Mouse (Mus musculus): ENCODE results near the gene Psmd10. TPM values are rescaled to one million over a fixed set of nuclear protein-coding genes. Genes with fewer than 3 reads are reported as not detected.

Psmd10 gene
- polyA plus RNA-seq, 1 experiment from 2014 or later, result 41.1 TPM

GRCm38 (mm10) chrX:140936271-140936670, 20.3 kb downstream of the Psmd10 start:
- no peak for ATAC-seq (ENCODE audit: low FRiP score)
- Histone ChIP-seq H3K4me2 (no peak overlapping the region), H3K27me3 (peaks cover 42% of the 10 kb centered on the region), H3K4me3 (replicated peaks) (no peak overlapping the region), H3K9ac (no peak overlapping the region), H3K36me3 (replicated peaks) (no peaks in the 10 kb centered on the region), H3K27ac (no peak overlapping the region), H3K4me1 (no peaks in the 10 kb centered on the region), H3K9me3 (no peaks in the 10 kb centered on the region)
- WGBS, result 81% methylated on average over 5 of the region's 5 CpGs

- no peak overlapping the region for H3K4me3 ChIP-seq (replicated peaks)
- 79% methylated on average over 3 of the region's 3 CpGs for WGBS
- peaks cover 46% of the 10 kb centered on the region for H3K27me3 ChIP-seq
Observed at GRCm38 (mm10) chrX:140933263-140933662, 23.3 kb downstream of the Psmd10 start.

GRCm38 (mm10) chrX:140932066-140932465, 24.5 kb downstream of the Psmd10 start:
- H3K27ac ChIP-seq, result no peak overlapping the region
- peaks cover 45% of the 10 kb centered on the region for H3K27me3 ChIP-seq
- H3K36me3 ChIP-seq (replicated peaks), result no peaks in the 10 kb centered on the region
- no peaks in the 10 kb centered on the region for H3K4me1 ChIP-seq
- no peak overlapping the region for H3K4me2 ChIP-seq
- ATAC-seq (ENCODE audit: low FRiP score), result no peak
- 77% methylated on average over 3 of the region's 3 CpGs for WGBS
- no peaks in the 10 kb centered on the region for H3K9me3 ChIP-seq
- H3K4me3 ChIP-seq (replicated peaks), result no peak overlapping the region
- no peak overlapping the region for H3K9ac ChIP-seq

More at GRCm38 (mm10) chrX:140933263-140933662, 23.3 kb downstream of the Psmd10 start:
- Histone ChIP-seq H3K9ac (no peak overlapping the region), H3K9me3 (no peaks in the 10 kb centered on the region), H3K4me2 (no peak overlapping the region), H3K27ac (no peak overlapping the region), H3K36me3 (replicated peaks) (no peaks in the 10 kb centered on the region), H3K4me1 (no peaks in the 10 kb centered on the region)
- ATAC-seq (ENCODE audit: low FRiP score), result no peak

- H3K9me3 ChIP-seq, result no peaks in the 10 kb centered on the region
- no peaks in the 10 kb centered on the region for H3K36me3 ChIP-seq (replicated peaks)
- H3K27me3 ChIP-seq, result peaks cover 55% of the 10 kb centered on the region
- no peak overlapping the region for H3K27ac ChIP-seq
- ATAC-seq (ENCODE audit: low FRiP score), result no peak
- WGBS, result 87% methylated on average over 6 of the region's 6 CpGs
- no peaks in the 10 kb centered on the region for H3K4me1 ChIP-seq
- H3K9ac ChIP-seq, result no peak overlapping the region
- no peak overlapping the region for H3K4me3 ChIP-seq (replicated peaks)
- no peak overlapping the region for H3K4me2 ChIP-seq
Observed at GRCm38 (mm10) chrX:140921321-140921720, 35.2 kb downstream of the Psmd10 start.

- H3K9me3 ChIP-seq, result no peaks in the 10 kb centered on the region
- H3K9ac ChIP-seq, result no peak within 1 kb of the TSS
- no peak within 1 kb of the TSS for H3K4me2 ChIP-seq
- no peak within 1 kb of the TSS for H3K4me3 ChIP-seq (replicated peaks)
- H3K4me1 ChIP-seq, result no peaks in the 10 kb centered on the region
- no peak for ATAC-seq (ENCODE audit: low FRiP score)
- no peak within 1 kb of the TSS for H3K27ac ChIP-seq
- H3K36me3 ChIP-seq (replicated peaks), result no peaks in the 10 kb centered on the region
- 78% methylated on average over 7 of the region's 7 CpGs for WGBS
- peaks cover 8% of the 10 kb centered on the region for H3K27me3 ChIP-seq
Observed at GRCm38 (mm10) chrX:140907360-140907759, 49.2 kb downstream of the Psmd10 start, which contains the start of gene Vsig1. Gene Vsig1 (plus strand): TSS chrX:140907608.

GRCm38 (mm10) chrX:140903487-140903886, 53.0 kb downstream of the Psmd10 start:
- no peak overlapping the region for H3K4me3 ChIP-seq (replicated peaks)
- no peaks in the 10 kb centered on the region for H3K9me3 ChIP-seq
- H3K27ac ChIP-seq, result no peak overlapping the region
- H3K4me1 ChIP-seq, result no peaks in the 10 kb centered on the region
- no peak overlapping the region for H3K4me2 ChIP-seq
- 84% methylated on average over 3 of the region's 3 CpGs for WGBS
- H3K9ac ChIP-seq, result no peak overlapping the region
- peaks cover 8% of the 10 kb centered on the region for H3K27me3 ChIP-seq
- H3K36me3 ChIP-seq (replicated peaks), result no peaks in the 10 kb centered on the region
- no peak for ATAC-seq (ENCODE audit: low FRiP score)

Other genes with a start within 250 kb of the Psmd10 start
- not detected in 2 replicates for gene Tex13b, start 143.3 kb downstream of the Psmd10 start, polyA plus RNA-seq (2016; fragmentation: Nextera tagmentation; extraction: Ambion mirVana)
- not detected in 2 replicates for gene Vsig1, start 49.1 kb downstream of the Psmd10 start, polyA plus RNA-seq (2016; fragmentation: Nextera tagmentation; extraction: Ambion mirVana)
- gene Atg4a, start 179 bp upstream of the Psmd10 start, polyA plus RNA-seq (2016; fragmentation: Nextera tagmentation; extraction: Ambion mirVana), result 12.3 and 13.8 TPM in 2 replicates

Measured in forebrain, embryonic 12.5 days (tissue).